Mouse (Mus musculus) heart, embryonic 11.5 days (tissue): ENCODE data around the gene Col20a1. TPM values are rescaled to one million over a fixed set of nuclear protein-coding genes. Genes with fewer than 3 reads are reported as not detected.

ENCODE experiments used
- ATAC-seq: fragments of 200-750 bp; cut with Nextera tagmentation; replicated peaks from 2 replicates; pipeline ENCODE4 v1.8.0; 2017; ENCODE audit warnings: moderate library complexity; ENCODE audit not compliant: insufficient number of reproducible peaks, low FRiP score, low TSS enrichment
- H3K27ac ChIP-seq: fragments of 300-500 bp; sonication (generic); 2 replicates; pipeline ENCODE4 v1.5.1; 2014; ENCODE audit warnings: mild to moderate bottlenecking, low read depth, low read length
- H3K27me3 ChIP-seq: fragments of 300-500 bp; sonication (generic); 2 replicates; pipeline ENCODE4 v1.6.1; 2014; ENCODE audit warnings: mild to moderate bottlenecking, low read length, mixed read lengths; ENCODE audit not compliant: control insufficient read depth, insufficient read depth
- H3K36me3 ChIP-seq: fragments of 300-500 bp; sonication (generic); 2 replicates; pipeline ENCODE4 v1.6.1; 2014; ENCODE audit warnings: mild to moderate bottlenecking, low read length, moderate library complexity, mixed read lengths; ENCODE audit not compliant: control insufficient read depth, insufficient read depth
- H3K4me1 ChIP-seq: fragments of 300-500 bp; sonication (generic); 2 replicates; pipeline ENCODE4 v1.6.1; 2014; ENCODE audit warnings: low read length; ENCODE audit not compliant: control insufficient read depth, insufficient read depth
- H3K4me2 ChIP-seq: fragments of 300-500 bp; sonication (generic); 2 replicates; pipeline ENCODE4 v1.6.1; 2014; ENCODE audit warnings: mild to moderate bottlenecking, moderate library complexity
- H3K4me3 ChIP-seq: fragments of 300-500 bp; sonication (generic); 2 replicates; pipeline ENCODE4 v1.5.1; 2014; ENCODE audit warnings: low read depth, low read length
- H3K9ac ChIP-seq: fragments of 300-500 bp; sonication (generic); 2 replicates; pipeline ENCODE4 v1.6.1; 2014; ENCODE audit warnings: mild to moderate bottlenecking, low read depth, low read length, moderate library complexity
- H3K9me3 ChIP-seq: fragments of 300-500 bp; sonication (generic); replicated peaks from 2 replicates; pipeline ENCODE4 v1.6.1; 2016; ENCODE audit warnings: low read length; ENCODE audit not compliant: control insufficient read depth
- WGBS: fragments of 180-500 bp; shearing (Covaris S2); extraction: QIAGEN DNeasy Blood & Tissue Kit; methylation state at CpG from one replicate; pipeline ENCODE4 v1.1.7; 2014; ENCODE audit not compliant: insufficient replicate concordance; 5-methylcytosine and 5-hydroxymethylcytosine counted together
- polyA plus RNA-seq: library from polyadenylated mRNA; unstranded; fragments of >200 nt; fragmentation: Nextera tagmentation; extraction: Ambion mirVana; gene quantifications from 2 replicates; pipeline ENCODE4 v1.2.1, GENCODE M21; 2014

Gene Col20a1
- polyA plus RNA-seq, 1 experiment from 2014 or later: 0.17 TPM

DNA sequence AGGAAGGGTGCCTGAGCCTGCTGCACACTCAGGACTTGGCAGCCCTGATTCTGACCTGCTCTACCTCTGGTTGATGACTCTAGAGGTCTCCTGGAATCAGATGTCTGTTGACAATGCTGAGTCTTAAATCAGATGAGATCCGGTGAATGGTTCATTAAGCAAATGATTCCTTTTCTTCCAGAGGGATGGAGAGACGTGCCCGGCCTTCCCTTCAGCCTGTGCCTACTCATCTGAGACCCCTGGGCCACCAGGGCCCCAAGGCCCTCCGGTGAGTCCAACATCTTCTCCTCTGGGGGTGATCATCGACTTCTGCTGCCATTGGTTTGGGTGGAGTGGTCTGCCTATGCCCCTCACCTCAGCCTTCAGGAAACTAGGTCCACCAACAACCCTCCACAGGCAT is 22.0 kb downstream of the Col20a1 start:
- no peak for ATAC-seq
- H3K27me3 ChIP-seq: peaks cover 25% of the 10 kb centered on the region

DNA sequence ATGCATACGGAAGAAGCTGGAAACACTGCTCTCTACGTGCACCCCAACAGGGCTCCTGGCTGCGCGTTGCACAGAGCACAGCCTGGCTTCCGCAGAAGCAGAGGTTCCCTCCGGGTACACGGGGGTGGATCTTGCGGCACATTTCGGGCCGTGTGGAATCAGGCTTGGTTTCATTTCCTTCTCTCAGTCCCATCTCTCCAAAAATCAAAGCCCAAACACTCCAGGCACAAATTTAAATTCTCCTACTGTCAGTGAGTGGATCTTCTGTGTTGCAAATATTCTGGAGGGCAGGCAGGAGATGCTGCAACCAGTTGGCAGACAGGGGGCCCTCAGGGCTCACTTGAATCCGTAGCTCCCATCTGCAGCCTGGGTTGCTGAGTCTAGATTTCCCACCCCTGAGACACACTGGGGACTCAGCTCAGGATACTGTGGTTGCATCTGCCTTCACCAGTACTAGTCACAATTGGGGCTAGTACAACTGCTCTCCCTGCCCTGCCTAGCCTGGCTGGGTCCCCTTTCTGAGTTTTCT is 45.1 kb downstream of the Col20a1 start:
- no peak overlapping the region for H3K4me2 ChIP-seq
- H3K4me3 ChIP-seq: no peak overlapping the region
- no peaks in the 10 kb centered on the region for H3K36me3 ChIP-seq
- no peak for ATAC-seq
- peaks cover 83% of the 10 kb centered on the region for H3K27me3 ChIP-seq
- no peak overlapping the region for H3K27ac ChIP-seq
- H3K9ac ChIP-seq: no peak overlapping the region
- 74% methylated on average over 11 of the region's 11 CpGs for WGBS
- H3K4me1 ChIP-seq: peaks cover 9% of the 10 kb centered on the region
- H3K9me3 ChIP-seq: no peaks in the 10 kb centered on the region

More for the DNA sequence above, 22.0 kb downstream of the Col20a1 start:
- Histone ChIP-seq H3K4me1 (no peaks in the 10 kb centered on the region), H3K9ac (no peak overlapping the region), H3K4me2 (no peak overlapping the region), H3K36me3 (no peaks in the 10 kb centered on the region), H3K4me3 (no peak overlapping the region), H3K27ac (no peak overlapping the region), H3K9me3 (no peaks in the 10 kb centered on the region)
- 75% methylated on average over 5 of the region's 5 CpGs for WGBS

DNA sequence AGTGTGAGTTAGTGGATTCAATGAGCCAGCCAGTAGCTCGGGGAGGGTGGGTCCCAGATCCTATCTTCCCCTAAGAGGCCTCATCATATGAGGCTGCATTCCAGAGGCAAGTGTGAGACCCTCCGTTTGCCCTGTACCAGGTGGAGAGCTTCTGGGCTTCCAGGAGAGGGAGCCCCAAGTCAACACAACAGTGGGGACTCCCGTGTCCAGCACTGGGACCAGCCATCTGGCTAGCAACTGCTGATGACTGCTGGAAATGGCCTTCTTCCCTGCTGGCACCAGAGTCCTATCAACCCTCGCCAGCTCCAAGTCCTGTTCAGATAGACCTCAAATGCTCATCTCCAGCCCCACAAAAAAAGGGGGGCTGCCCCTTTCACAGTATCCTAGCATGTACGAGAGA is 46.1 kb downstream of the Col20a1 start:
- 32% methylated on average over 5 of the region's 5 CpGs for WGBS
- no peak overlapping the region for H3K9ac ChIP-seq
- no peak for ATAC-seq

DNA sequence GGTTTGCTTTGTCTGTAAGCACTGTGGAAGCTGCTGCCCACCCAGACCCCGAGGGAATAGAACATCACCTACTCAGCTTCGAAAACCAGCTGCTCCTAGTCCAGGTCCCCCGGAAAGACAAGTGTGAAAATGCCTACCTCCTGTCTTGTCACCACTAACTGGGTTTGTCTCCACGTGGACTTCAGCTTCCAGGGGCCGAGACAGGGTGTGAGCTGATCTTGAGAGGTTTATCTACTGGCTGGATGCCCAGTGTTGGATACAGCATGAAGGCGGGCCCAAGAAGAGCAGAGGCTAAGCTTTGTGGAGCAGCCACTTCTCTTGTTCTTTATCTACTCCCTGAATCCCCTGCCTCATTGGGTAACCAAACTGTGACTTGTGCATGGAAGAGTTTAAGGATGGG is 47.0 kb downstream of the Col20a1 start:
- Histone ChIP-seq H3K27me3 (peaks cover 88% of the 10 kb centered on the region), H3K4me2 (no peak overlapping the region), H3K36me3 (no peaks in the 10 kb centered on the region), H3K4me3 (no peak overlapping the region), H3K27ac (no peak overlapping the region), H3K4me1 (peaks cover 9% of the 10 kb centered on the region), H3K9ac (no peak overlapping the region), H3K9me3 (no peaks in the 10 kb centered on the region)
- ATAC-seq: no peak
- 25% methylated on average over 6 of the region's 6 CpGs for WGBS

More for the DNA sequence above, 46.1 kb downstream of the Col20a1 start:
- Histone ChIP-seq H3K9me3 (no peaks in the 10 kb centered on the region), H3K4me1 (peaks cover 9% of the 10 kb centered on the region), H3K27me3 (peaks cover 88% of the 10 kb centered on the region), H3K36me3 (no peaks in the 10 kb centered on the region), H3K27ac (no peak overlapping the region), H3K4me3 (no peak overlapping the region), H3K4me2 (no peak overlapping the region)

DNA sequence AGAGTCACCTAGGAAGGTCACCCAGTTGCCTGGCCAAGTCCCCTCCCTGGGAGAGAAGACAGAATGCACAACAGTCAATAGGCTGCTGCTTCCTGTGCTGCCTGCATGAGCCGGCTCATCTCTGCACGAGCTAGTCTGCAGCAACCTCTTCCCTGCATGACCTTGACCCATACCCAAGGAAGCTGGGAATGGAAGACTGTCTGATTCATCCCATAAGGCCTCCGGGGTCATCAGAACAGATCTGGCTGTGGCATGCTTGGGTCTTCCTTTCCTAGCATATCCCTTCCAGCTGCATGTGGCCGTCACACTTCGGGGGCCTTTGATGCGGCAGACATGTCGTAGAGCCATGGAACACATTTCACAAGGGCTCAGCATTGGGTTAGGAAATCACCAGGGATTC is 48.9 kb downstream of the Col20a1 start:
- H3K4me2 ChIP-seq: no peak overlapping the region
- no peak overlapping the region for H3K9ac ChIP-seq
- ATAC-seq: no peak
- H3K4me1 ChIP-seq: peaks cover 9% of the 10 kb centered on the region
- H3K4me3 ChIP-seq: no peak overlapping the region
- H3K27me3 ChIP-seq: peaks cover 89% of the 10 kb centered on the region
- WGBS: 73% methylated on average over 7 of the region's 7 CpGs
- no peaks in the 10 kb centered on the region for H3K36me3 ChIP-seq
- no peaks in the 10 kb centered on the region for H3K9me3 ChIP-seq
- H3K27ac ChIP-seq: no peak overlapping the region

DNA sequence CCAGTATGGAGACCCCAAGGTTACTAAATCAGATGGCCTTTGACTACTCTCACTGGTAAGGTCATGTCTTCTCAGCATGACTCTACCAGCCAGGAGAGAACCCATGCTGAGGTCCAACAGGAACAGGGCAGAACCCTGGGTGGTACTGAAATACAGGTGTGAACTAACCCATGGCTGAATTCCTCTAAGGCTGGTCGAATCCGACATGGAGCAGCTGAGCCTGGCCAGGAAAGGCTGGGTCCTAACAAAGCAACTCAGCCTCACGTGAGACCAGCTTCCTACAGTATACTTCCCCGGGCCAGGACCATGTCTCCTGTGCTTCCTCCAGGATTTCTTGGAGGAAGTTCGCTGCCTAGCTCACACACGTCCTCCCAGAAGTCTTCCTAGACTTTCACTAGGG is 50.2 kb downstream of the Col20a1 start:
- no peak for ATAC-seq
- H3K27me3 ChIP-seq: peaks cover 90% of the 10 kb centered on the region
- no peak overlapping the region for H3K9ac ChIP-seq
- H3K4me2 ChIP-seq: no peak overlapping the region
- H3K9me3 ChIP-seq: no peaks in the 10 kb centered on the region
- H3K27ac ChIP-seq: no peak overlapping the region
- 57% methylated on average over 6 of the region's 6 CpGs for WGBS
- peaks cover 9% of the 10 kb centered on the region for H3K4me1 ChIP-seq
- no peaks in the 10 kb centered on the region for H3K36me3 ChIP-seq
- H3K4me3 ChIP-seq: no peak overlapping the region

DNA sequence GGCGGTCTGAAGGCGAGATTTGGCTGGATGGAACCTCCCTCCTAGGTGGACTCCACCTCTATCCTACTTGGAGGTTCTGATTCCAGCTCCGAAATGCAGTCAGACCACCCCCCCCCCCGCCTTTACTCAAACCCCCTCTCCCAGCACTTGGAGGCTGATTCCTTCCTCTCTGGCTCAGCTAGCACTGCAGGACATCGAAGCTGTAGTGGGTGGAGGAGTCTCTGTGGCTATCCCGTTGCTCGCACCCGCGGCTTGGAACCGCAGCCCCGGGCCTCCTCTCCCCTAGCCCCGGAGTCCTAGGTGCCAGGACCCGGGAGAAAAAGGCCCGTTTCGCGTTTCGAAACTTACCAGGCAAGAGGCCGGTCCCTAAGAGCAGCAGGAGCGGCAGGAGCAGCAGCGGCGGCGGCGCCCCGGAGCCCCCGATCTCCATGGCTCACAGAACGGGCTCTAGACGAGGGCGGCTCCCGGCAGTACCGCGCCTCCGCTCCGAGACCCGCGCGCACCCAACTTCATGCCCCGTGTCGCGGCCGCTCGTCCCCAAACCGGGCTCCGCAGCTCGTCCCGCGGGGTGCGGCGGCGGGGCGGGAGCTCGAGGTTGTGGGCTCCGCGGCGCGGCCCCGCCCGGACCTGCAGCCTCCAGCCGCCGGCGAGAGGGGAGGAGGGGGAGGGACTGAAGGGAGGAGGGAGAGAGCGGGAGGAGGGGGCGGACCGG is 52.5 kb downstream of the Col20a1 start:
- Histone ChIP-seq H3K4me2 (peak overlapping the region; percentile 84), H3K9ac (peak overlapping the region; percentile 54; the same call in 1 of the 2 replicates), H3K4me3 (peak overlapping the region; percentile 50), H3K27me3 (peaks cover 95% of the 10 kb centered on the region), H3K9me3 (no peaks in the 10 kb centered on the region), H3K36me3 (no peaks in the 10 kb centered on the region), H3K27ac (no peak overlapping the region), H3K4me1 (peaks cover under 1% of the 10 kb centered on the region; the same call in 1 of the 2 replicates)
- ATAC-seq: no peak
- WGBS: under 1% methylated on average over 58 of the region's 63 CpGs

DNA sequence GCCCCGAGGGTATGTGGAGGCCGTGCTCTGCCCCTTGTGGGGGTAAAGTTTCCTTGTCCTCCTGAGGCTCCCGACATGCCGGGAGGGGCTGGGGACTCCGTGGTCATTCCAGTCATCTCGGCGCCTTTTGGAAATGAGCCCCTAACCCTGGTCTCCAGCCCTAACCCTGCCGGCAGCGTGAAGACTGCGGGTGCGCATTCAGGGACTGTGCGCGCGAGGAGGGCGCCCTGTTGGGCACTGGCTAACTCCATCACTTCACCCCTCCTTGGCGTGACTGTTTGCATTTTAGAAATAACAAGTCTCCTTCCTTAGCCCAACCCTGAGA is 53.0 kb downstream of the Col20a1 start:
- peaks cover 90% of the 10 kb centered on the region for H3K27me3 ChIP-seq
- 0% methylated on average over 16 of the region's 16 CpGs for WGBS
- no peak for ATAC-seq
- H3K4me2 ChIP-seq: peak overlapping the region; percentile 84
- 0 out of 2 replicates have a peak, but pooled peaks cover 4% of the 10 kb centered on the region for H3K4me1 ChIP-seq
- H3K9ac ChIP-seq: no peak overlapping the region
- no peak overlapping the region for H3K27ac ChIP-seq
- H3K4me3 ChIP-seq: peak overlapping the region; percentile 50
- H3K36me3 ChIP-seq: no peaks in the 10 kb centered on the region
- H3K9me3 ChIP-seq: no peaks in the 10 kb centered on the region

DNA sequence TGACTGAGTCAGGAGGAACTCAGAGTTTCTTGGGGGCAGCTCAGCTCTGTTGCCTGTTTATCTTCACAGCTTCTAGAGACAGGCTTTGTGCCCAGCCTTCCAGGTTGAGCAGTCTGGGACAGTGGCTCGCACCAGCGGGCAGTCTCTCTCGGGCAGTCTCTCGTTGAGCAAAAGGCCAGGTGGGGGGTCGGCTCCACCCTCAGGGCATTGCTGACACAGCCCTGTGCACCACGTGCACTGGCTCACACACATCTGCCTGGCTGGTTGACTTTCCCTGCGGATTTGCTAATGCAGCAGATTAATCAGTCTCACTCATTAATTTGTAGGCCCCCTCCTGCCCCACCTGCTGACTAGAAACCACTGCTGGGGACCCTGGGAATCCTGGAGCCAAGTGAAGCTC is 55.6 kb downstream of the Col20a1 start:
- Histone ChIP-seq H3K9ac (no peak overlapping the region), H3K36me3 (no peaks in the 10 kb centered on the region), H3K27ac (no peak overlapping the region), H3K9me3 (no peaks in the 10 kb centered on the region), H3K4me1 (0 out of 2 replicates have a peak, but pooled peaks cover 4% of the 10 kb centered on the region), H3K27me3 (peaks cover 72% of the 10 kb centered on the region), H3K4me3 (no peak overlapping the region), H3K4me2 (no peak overlapping the region)
- WGBS: 1% methylated on average over 7 of the region's 7 CpGs
- ATAC-seq: no peak
